Mouse (Mus musculus): ENCODE data around the gene Gulp1.
A peak's percentile ranks its signal among the peaks of the same experiment; 100 is the strongest.

Gulp1 gene

GRCm38 (mm10) chr1:44551461-44552370 is at the start of gene Gulp1:
Gulp1 (plus strand) TSS chr1:44551511.
- DNase-seq (ENCODE audit: low spot score in 2 of 2): peak; percentile 20 to 41

- DNase-seq (ENCODE audit: low spot score in 2 of 2): no peak
Measured at GRCm38 (mm10) chr1:44550261-44550660, 1.1 kb upstream of the Gulp1 start.

GRCm38 (mm10) chr1:44552371-44552841 is 1.1 kb downstream of the Gulp1 start:
- peak in 1 of 2 experiments; percentile 12 for DNase-seq (ENCODE audit: low spot score in 2 of 2)

GRCm38 (mm10) chr1:44553166-44553898 is 2.0 kb downstream of the Gulp1 start:
- peak in 1 of 2 experiments; percentile 18 for DNase-seq (ENCODE audit: low spot score in 2 of 2)

- no peak for DNase-seq (ENCODE audit: low spot score in 2 of 2)
Measured at GRCm38 (mm10) chr1:44567431-44567830, 16.1 kb downstream of the Gulp1 start.

- no peak for DNase-seq (ENCODE audit: low spot score in 2 of 2)
Measured at GRCm38 (mm10) chr1:44568296-44568695, 17.0 kb downstream of the Gulp1 start.

- DNase-seq (ENCODE audit: low spot score in 2 of 2): no peak
Measured at GRCm38 (mm10) chr1:44576001-44576400, 24.7 kb downstream of the Gulp1 start.

- DNase-seq (ENCODE audit: low spot score in 2 of 2): no peak
Measured at GRCm38 (mm10) chr1:44576610-44577009, 25.3 kb downstream of the Gulp1 start.

- DNase-seq (ENCODE audit: low spot score in 2 of 2): no peak
Measured at GRCm38 (mm10) chr1:44580390-44580789, 29.1 kb downstream of the Gulp1 start.

GRCm38 (mm10) chr1:44584886-44585385 is 33.6 kb downstream of the Gulp1 start:
- DNase-seq (ENCODE audit: low spot score in 2 of 2): no peak

- DNase-seq (ENCODE audit: low spot score in 2 of 2): no peak
Measured at GRCm38 (mm10) chr1:44591742-44592141, 40.4 kb downstream of the Gulp1 start.

- no peak for DNase-seq (ENCODE audit: low spot score in 2 of 2)
Measured at GRCm38 (mm10) chr1:44593109-44593508, 41.8 kb downstream of the Gulp1 start.

GRCm38 (mm10) chr1:44598312-44598711 is 47.0 kb downstream of the Gulp1 start:
- no peak for DNase-seq (ENCODE audit: low spot score in 2 of 2)

- DNase-seq (ENCODE audit: low spot score in 2 of 2): no peak
Measured at GRCm38 (mm10) chr1:44613294-44614041, 62.2 kb downstream of the Gulp1 start.

- no peak for DNase-seq (ENCODE audit: low spot score in 2 of 2)
Measured at GRCm38 (mm10) chr1:44618751-44619150, 67.4 kb downstream of the Gulp1 start.

- DNase-seq (ENCODE audit: low spot score in 2 of 2): no peak
Measured at GRCm38 (mm10) chr1:44634481-44634880, 83.2 kb downstream of the Gulp1 start.

GRCm38 (mm10) chr1:44645678-44646276 is 94.5 kb downstream of the Gulp1 start:
- no peak for DNase-seq (ENCODE audit: low spot score in 2 of 2)

- DNase-seq (ENCODE audit: low spot score in 2 of 2): no peak
Measured at GRCm38 (mm10) chr1:44678974-44679373, 127.7 kb downstream of the Gulp1 start.

GRCm38 (mm10) chr1:44679415-44679814 is 128.1 kb downstream of the Gulp1 start:
- DNase-seq (ENCODE audit: low spot score in 2 of 2): no peak

- no peak for DNase-seq (ENCODE audit: low spot score in 2 of 2)
Measured at GRCm38 (mm10) chr1:44682556-44682955, 131.2 kb downstream of the Gulp1 start.

GRCm38 (mm10) chr1:44683723-44684122 is 132.4 kb downstream of the Gulp1 start:
- DNase-seq (ENCODE audit: low spot score in 2 of 2): no peak

All from frontal cortex, postnatal 25 days (tissue).